Mouse (Mus musculus): ENCODE measurements around the gene 1700086D15Rik. TPM values are rescaled to one million over a fixed set of nuclear protein-coding genes. Genes with fewer than 3 reads are reported as not detected.
A peak's percentile ranks its signal among the peaks of the same experiment; 100 is the strongest.

Gene 1700086D15Rik
- polyA plus RNA-seq, 1 experiment from 2014 or later, result not detected

DNA sequence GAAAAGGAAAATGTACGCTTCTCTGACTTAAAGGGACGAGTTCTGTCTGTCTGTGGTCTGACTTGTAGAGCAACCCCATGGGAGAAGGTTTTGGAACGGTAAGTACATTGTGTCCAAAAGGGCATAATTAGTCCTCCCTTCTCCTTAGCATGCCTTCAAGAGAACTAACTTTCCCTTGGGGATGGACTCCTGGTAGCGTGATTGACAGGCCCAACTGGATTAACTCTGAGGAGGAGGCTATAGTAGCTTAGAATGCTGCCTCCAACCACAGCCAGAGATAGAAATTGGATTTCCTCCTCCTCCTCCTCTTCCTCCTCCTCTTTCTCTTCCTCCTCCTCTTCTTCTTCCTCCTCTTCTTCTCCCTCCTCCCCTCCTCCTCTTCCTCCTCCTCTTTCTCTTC lies 39.4 kb downstream of the 1700086D15Rik start:
- H3K27me3 ChIP-seq (ENCODE audit: control insufficient read depth, insufficient read depth, low read depth, low read length), result no peaks in the 10 kb centered on the region
- no peak overlapping the region for H3K27ac ChIP-seq (ENCODE audit: low read length)
- ATAC-seq, result no peak
- no peaks in the 10 kb centered on the region for H3K36me3 ChIP-seq (ENCODE audit: control insufficient read depth, insufficient read depth, low read length)
- WGBS, result 85% methylated on average over 4 of the region's 4 CpGs
- H3K9ac ChIP-seq (ENCODE audit: low read depth, low read length), result no peak overlapping the region
- H3K4me2 ChIP-seq (ENCODE audit: low read length), result no peak overlapping the region
- no peak overlapping the region for H3K4me3 ChIP-seq (ENCODE audit: low read depth, low read length)
- H3K4me1 ChIP-seq (ENCODE audit: control insufficient read depth, insufficient read depth, low read length), result no peaks in the 10 kb centered on the region; the same call in 1 of the 2 replicates
- 0 out of 2 replicates have a peak, but pooled peaks cover 2% of the 10 kb centered on the region for H3K9me3 ChIP-seq (replicated peaks; ENCODE audit: control insufficient read depth, low read length, poor library complexity, severe bottlenecking)

DNA sequence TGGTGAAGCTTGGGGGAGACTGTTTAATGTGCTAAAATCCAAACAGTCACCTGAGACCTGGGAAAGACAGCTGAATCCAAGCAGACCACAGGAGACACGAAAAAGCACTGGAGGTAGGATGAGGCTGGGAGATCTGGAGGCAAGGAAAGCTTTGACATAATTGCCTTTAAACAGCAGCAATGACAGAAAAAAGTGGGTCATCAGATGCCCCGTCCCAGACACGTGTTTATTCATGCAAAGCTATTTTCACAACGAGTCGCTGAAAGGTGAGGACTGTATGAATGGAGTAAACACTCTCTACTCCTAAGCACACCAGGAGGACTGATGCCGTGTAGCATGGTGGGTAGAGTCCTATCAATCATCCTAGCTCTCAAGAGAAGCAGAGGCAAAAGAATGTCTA lies 43.9 kb downstream of the 1700086D15Rik start:
- Histone ChIP-seq H3K4me3 (ENCODE audit: low read depth, low read length) (no peak overlapping the region), H3K9me3 (replicated peaks; ENCODE audit: control insufficient read depth, low read length, poor library complexity, severe bottlenecking) (no peaks in the 10 kb centered on the region), H3K4me1 (ENCODE audit: control insufficient read depth, insufficient read depth, low read length) (peaks cover 8% of the 10 kb centered on the region), H3K36me3 (ENCODE audit: control insufficient read depth, insufficient read depth, low read length) (no peaks in the 10 kb centered on the region), H3K27ac (ENCODE audit: low read length) (no peak overlapping the region), H3K27me3 (ENCODE audit: control insufficient read depth, insufficient read depth, low read depth, low read length) (no peaks in the 10 kb centered on the region), H3K9ac (ENCODE audit: low read depth, low read length) (no peak overlapping the region), H3K4me2 (ENCODE audit: low read length) (no peak overlapping the region)
- no peak for ATAC-seq
- 90% methylated on average over 6 of the region's 6 CpGs for WGBS

DNA sequence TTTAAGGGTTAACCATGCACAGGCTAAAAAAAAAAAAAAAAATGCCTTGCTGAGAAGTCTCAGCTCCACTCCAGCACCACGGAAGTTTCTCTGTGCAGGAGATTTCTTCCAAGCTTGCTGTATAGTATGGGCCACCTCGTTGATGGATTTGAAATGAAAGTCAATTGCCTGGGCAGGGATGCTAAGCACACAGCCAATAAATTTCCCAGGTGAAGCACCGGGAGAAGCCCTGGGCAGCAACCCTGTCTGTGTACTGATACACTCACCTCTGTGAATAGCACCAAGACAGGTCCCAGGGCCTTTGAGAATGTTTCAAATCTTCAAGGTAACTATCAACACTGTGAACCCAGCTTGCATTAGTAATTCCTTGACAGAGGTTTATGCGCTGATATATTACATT lies 47.6 kb downstream of the 1700086D15Rik start:
- Histone ChIP-seq H3K9me3 (replicated peaks; ENCODE audit: control insufficient read depth, low read length, poor library complexity, severe bottlenecking) (no peaks in the 10 kb centered on the region), H3K4me2 (ENCODE audit: low read length) (no peak overlapping the region), H3K36me3 (ENCODE audit: control insufficient read depth, insufficient read depth, low read length) (no peaks in the 10 kb centered on the region), H3K4me1 (ENCODE audit: control insufficient read depth, insufficient read depth, low read length) (peaks cover 15% of the 10 kb centered on the region), H3K27me3 (ENCODE audit: control insufficient read depth, insufficient read depth, low read depth, low read length) (no peaks in the 10 kb centered on the region), H3K4me3 (ENCODE audit: low read depth, low read length) (no peak overlapping the region), H3K27ac (ENCODE audit: low read length) (no peak overlapping the region), H3K9ac (ENCODE audit: low read depth, low read length) (no peak overlapping the region)
- ATAC-seq, result no peak
- 52% methylated on average over 4 of the region's 4 CpGs for WGBS

DNA sequence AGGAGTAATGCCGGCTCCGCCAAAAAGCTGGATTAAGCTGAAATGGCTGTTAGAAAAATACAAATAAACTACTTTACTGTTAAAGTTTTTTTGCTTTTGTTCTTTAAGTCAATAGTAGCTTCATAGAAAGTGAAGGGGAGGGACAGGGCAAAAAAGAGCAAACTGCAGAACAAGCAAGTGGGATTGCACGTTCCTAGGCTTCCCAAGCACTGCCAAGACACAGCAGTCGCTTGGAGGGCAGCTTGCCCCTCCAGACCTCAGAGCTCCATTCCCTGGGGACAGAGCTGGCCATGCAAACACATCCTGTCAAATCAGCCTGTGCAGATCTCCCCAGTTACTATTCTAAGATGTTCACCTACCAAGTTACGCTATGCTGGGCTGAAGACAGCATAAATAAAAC lies 48.0 kb downstream of the 1700086D15Rik start:
- Histone ChIP-seq H3K9ac (ENCODE audit: low read depth, low read length) (no peak overlapping the region), H3K27ac (ENCODE audit: low read length) (no peak overlapping the region), H3K4me2 (ENCODE audit: low read length) (no peak overlapping the region), H3K9me3 (replicated peaks; ENCODE audit: control insufficient read depth, low read length, poor library complexity, severe bottlenecking) (no peaks in the 10 kb centered on the region), H3K4me3 (ENCODE audit: low read depth, low read length) (no peak overlapping the region), H3K27me3 (ENCODE audit: control insufficient read depth, insufficient read depth, low read depth, low read length) (no peaks in the 10 kb centered on the region), H3K36me3 (ENCODE audit: control insufficient read depth, insufficient read depth, low read length) (no peaks in the 10 kb centered on the region), H3K4me1 (ENCODE audit: control insufficient read depth, insufficient read depth, low read length) (peaks cover 15% of the 10 kb centered on the region)
- ATAC-seq, result no peak
- 58% methylated on average over 5 of the region's 5 CpGs for WGBS

DNA sequence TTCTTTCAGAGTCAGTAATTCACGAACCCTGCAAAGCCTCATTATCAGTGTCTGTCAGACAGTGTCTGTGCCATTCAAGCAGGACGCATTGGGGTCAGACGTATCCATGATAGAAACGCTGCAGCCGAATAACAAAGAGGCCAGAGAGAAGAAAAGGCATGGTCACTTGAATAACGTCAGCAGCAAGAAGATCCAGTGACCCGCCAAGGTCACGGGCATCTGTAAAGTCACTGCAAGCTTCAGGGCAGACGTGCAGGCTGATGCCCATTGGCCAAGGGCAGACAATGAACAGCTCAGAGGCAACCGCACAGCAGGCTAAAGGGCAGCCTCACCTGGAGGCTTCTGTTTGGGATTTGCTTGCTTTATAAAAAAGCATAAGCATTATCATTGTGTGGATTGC lies 49.6 kb downstream of the 1700086D15Rik start:
- no peak for ATAC-seq
- WGBS, result 30% methylated on average over 10 of the region's 10 CpGs

DNA sequence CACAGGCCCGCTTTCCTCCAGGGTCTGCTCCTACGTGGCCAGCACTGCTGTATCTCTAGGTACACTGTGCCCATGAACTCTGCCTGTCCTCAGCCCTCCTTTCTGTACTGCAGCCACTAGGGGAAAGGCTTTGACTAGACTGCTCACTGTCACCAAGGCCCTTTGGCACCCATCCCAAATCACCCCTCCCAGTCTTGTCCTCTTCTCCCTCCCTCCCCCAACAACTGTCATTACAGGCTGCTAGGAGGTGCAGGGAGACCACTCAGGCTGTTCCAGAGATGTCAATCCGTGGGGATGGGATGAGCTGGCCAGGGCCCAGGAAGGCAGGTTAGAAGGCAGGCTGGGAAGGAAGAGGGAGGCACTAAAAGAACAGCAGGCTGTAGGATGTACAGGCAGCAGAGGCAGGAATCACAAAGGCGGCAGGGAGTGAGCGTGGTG lies 51.9 kb downstream of the 1700086D15Rik start:
- Histone ChIP-seq H3K4me3 (ENCODE audit: low read depth, low read length) (no peak overlapping the region), H3K27me3 (ENCODE audit: control insufficient read depth, insufficient read depth, low read depth, low read length) (no peaks in the 10 kb centered on the region), H3K4me1 (ENCODE audit: control insufficient read depth, insufficient read depth, low read length) (peaks cover 15% of the 10 kb centered on the region), H3K36me3 (ENCODE audit: control insufficient read depth, insufficient read depth, low read length) (no peaks in the 10 kb centered on the region), H3K9me3 (replicated peaks; ENCODE audit: control insufficient read depth, low read length, poor library complexity, severe bottlenecking) (no peaks in the 10 kb centered on the region), H3K4me2 (ENCODE audit: low read length) (no peak overlapping the region), H3K27ac (ENCODE audit: low read length) (peak overlapping the region; percentile 23; the same call in 1 of the 2 replicates), H3K9ac (ENCODE audit: low read depth, low read length) (no peak overlapping the region)
- 59% methylated on average over 5 of the region's 5 CpGs for WGBS
- 0 out of 2 replicates have a peak, but pooled peaks have one; percentile 36 for ATAC-seq

More for the DNA sequence above, 49.6 kb downstream of the 1700086D15Rik start:
- Histone ChIP-seq H3K9me3 (replicated peaks; ENCODE audit: control insufficient read depth, low read length, poor library complexity, severe bottlenecking) (no peaks in the 10 kb centered on the region), H3K36me3 (ENCODE audit: control insufficient read depth, insufficient read depth, low read length) (no peaks in the 10 kb centered on the region), H3K4me3 (ENCODE audit: low read depth, low read length) (no peak overlapping the region), H3K4me2 (ENCODE audit: low read length) (no peak overlapping the region), H3K4me1 (ENCODE audit: control insufficient read depth, insufficient read depth, low read length) (peaks cover 15% of the 10 kb centered on the region), H3K27me3 (ENCODE audit: control insufficient read depth, insufficient read depth, low read depth, low read length) (no peaks in the 10 kb centered on the region), H3K9ac (ENCODE audit: low read depth, low read length) (no peak overlapping the region), H3K27ac (ENCODE audit: low read length) (peak overlapping the region; percentile 6; the same call in 1 of the 2 replicates)

DNA sequence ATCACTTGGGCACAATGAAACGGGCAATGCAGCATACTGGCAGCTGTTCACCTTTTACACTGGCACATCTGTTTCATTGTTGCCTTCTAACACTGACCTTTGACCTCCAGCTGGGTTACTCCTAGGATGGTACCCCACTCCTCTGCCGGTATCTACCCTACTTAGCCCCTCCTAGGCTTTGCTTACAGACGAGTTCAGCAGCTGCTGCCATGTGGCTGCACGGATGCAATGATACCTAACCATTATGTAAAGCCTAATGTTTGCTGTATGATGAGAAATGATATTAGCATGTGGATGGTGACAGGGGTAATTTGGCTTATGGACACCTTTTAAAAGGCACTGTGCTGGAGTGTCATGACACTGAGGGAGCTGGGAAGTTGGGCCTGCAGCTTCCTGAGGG lies 52.5 kb downstream of the 1700086D15Rik start:
- Histone ChIP-seq H3K9me3 (replicated peaks; ENCODE audit: control insufficient read depth, low read length, poor library complexity, severe bottlenecking) (no peaks in the 10 kb centered on the region), H3K9ac (ENCODE audit: low read depth, low read length) (no peak overlapping the region), H3K27ac (ENCODE audit: low read length) (no peak overlapping the region), H3K4me1 (ENCODE audit: control insufficient read depth, insufficient read depth, low read length) (peaks cover 14% of the 10 kb centered on the region), H3K27me3 (ENCODE audit: control insufficient read depth, insufficient read depth, low read depth, low read length) (no peaks in the 10 kb centered on the region), H3K36me3 (ENCODE audit: control insufficient read depth, insufficient read depth, low read length) (no peaks in the 10 kb centered on the region), H3K4me2 (ENCODE audit: low read length) (no peak overlapping the region), H3K4me3 (ENCODE audit: low read depth, low read length) (no peak overlapping the region)
- ATAC-seq, result no peak
- 76% methylated on average over 4 of the region's 4 CpGs for WGBS

DNA sequence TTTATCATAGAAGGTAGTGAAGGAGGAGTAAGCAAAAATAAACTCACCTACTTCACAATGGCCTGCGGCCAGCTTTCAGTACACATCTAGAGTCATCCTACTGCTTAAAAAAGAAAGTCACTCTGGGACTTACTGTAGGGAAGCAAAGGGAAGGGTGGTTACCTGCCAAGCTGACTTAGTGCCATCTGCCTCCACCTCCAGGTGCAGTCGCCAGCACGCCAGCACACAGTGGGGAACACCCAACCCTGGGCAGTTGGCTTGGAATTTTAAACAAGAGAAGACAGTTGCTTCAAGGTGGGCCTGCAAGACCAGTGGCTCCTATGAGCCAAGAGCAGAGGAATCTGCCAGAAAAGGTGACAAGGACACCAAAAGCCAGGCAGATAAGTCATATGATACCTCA lies 55.6 kb downstream of the 1700086D15Rik start:
- H3K27ac ChIP-seq (ENCODE audit: low read length), result no peak overlapping the region
- H3K4me1 ChIP-seq (ENCODE audit: control insufficient read depth, insufficient read depth, low read length), result peaks cover 3% of the 10 kb centered on the region; the same call in 1 of the 2 replicates
- WGBS, result 97% methylated on average over 3 of the region's 3 CpGs
- no peaks in the 10 kb centered on the region for H3K27me3 ChIP-seq (ENCODE audit: control insufficient read depth, insufficient read depth, low read depth, low read length)
- H3K4me3 ChIP-seq (ENCODE audit: low read depth, low read length), result no peak overlapping the region
- H3K9me3 ChIP-seq (replicated peaks; ENCODE audit: control insufficient read depth, low read length, poor library complexity, severe bottlenecking), result no peaks in the 10 kb centered on the region
- H3K4me2 ChIP-seq (ENCODE audit: low read length), result no peak overlapping the region
- no peak for ATAC-seq
- no peak overlapping the region for H3K9ac ChIP-seq (ENCODE audit: low read depth, low read length)
- no peaks in the 10 kb centered on the region for H3K36me3 ChIP-seq (ENCODE audit: control insufficient read depth, insufficient read depth, low read length)
